Mouse (Mus musculus) T-cell, adult 66 days (primary cell): ENCODE results near the gene Nck2. TPM values are rescaled to one million over a fixed set of nuclear protein-coding genes. Genes with fewer than 3 reads are reported as not detected.

Source experiments
- total RNA-seq, 2 experiments: library from RNA; stranded (reverse); gene quantifications; 3 replicates in 1 of 2; 4 replicates in 1 of 2; pipeline ENCODE4 v1.2.4; 2023

Nck2 gene
- 10 to 100 TPM; 51.2 to 68.9 TPM for total RNA-seq

DNA sequence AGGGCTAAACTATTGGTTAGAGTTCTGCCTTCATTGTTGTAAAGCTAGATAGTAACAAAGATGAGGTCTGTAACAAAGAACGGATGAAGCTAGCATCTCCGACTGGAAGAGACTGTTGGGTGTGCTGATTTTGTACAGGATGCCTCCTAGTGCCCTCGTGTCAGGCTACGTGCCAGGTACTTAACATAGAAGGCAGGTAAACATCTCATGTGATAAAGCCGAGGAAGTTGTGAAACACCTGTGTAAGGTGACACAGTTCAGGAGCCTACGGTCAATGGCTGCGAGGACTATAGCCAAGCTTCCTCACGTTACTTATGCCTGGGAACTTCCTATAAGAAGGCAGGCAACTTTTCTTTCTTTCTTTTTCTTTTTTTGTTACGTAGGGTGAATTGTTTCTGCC lies at the start of gene Nck2:
Gene Nck2 (plus strand): TSS at position 49 of the 400 bp plus-strand sequence.

Other genes starting within 250 kb of the Nck2 start
- gene Fhl2, start 247.6 kb upstream of the Nck2 start, total RNA-seq: 1 to 10 TPM; 5.3 to 10.0 TPM